Mouse (Mus musculus) WW6 (cell line): ENCODE measurements around the gene Rrp8.

ENCODE experiments used
- DNase-seq: peaks from one replicate; pipeline ENCODE4 v3.0.0-alpha.2; 2013; ENCODE audit warnings: low read depth, low spot score

Gene Rrp8

GRCm38 (mm10) chr7:105703816-105704215 lies 33.4 kb downstream of the Rrp8 start:
- DNase-seq: no peak

- DNase-seq: no peak
Observed at GRCm38 (mm10) chr7:105703184-105703583, 34.0 kb downstream of the Rrp8 start.

DNA sequence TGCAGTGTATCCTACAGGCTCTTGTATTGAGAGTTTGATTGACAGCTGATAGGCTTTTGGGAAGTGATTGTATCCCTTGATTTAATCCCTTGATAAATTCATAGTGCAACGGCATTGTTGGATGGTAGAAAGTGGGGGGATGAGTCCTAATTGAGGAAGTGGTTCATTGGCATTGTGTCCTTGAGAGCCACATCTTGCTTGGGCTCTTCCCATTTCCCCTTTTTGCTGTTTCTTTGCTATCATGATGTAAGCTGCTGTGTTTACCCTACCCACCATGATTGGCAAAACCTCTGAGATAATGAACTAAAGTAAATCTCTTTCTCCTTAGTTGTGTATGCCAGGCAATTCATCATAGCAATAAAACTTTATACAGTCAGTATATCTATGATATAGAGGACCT lies 46.3 kb downstream of the Rrp8 start:
- no peak for DNase-seq

DNA sequence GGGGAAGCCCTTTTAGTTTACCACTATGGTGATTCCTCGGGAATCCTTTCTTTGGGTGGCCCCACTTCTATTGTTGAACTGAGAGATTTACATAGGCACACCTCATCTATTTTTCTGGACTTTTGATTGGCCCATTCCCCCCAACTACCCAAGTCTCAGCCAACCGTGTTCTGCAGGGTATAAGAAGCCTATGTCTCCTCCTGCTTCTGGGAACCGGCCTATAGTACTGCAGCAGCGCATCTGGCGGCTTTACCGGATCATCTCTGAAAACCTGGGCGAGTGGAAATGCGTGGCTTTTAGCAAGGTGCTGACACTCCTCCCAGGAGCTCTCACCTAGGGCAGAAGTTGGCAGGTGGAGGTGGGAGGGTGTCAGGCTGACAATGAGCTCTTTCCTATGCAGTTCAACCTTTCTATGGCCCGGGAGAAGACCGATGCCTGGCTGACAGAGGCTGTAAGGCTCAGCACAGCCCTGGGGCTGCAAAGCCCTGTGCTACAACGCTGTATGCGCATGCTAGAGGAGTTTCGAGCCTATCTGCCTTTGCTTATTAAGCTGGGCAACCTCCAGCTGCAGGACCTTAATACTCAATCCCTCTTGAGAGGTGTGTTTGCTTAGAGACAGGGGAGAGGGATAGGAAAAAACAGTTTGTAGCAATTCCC lies 51.5 kb downstream of the Rrp8 start:
- DNase-seq: peak; percentile 29
